Mouse (Mus musculus) ES-E14 (cell line): ENCODE data around the gene D10Wsu102e.

ENCODE experiments used
- HCFC1 ChIP-seq: IDR thresholded peaks from 2 replicates; pipeline ENCODE4 v1.6.1; 2012; ENCODE audit warnings: low read length, inconsistent platforms, borderline replicate concordance; ENCODE audit not compliant: insufficient read depth
- ZC3H11A ChIP-seq: IDR thresholded peaks from 2 replicates; pipeline ENCODE4 v1.6.1; 2012; ENCODE audit warnings: low read depth, mild to moderate bottlenecking, inconsistent platforms, low read length, borderline replicate concordance
- ZNF384 ChIP-seq: IDR thresholded peaks from 2 replicates; pipeline ENCODE4 v1.6.1; 2012; ENCODE audit warnings: low read depth, low read length, inconsistent platforms

- TF ChIP-seq HCFC1, result no peak
- no peak for TF ChIP-seq ZNF384
- no peak for TF ChIP-seq ZC3H11A
Observed at GRCm38 (mm10) chr10:83457531-83457930, 97.5 kb downstream of the D10Wsu102e start.
